Mouse (Mus musculus): ENCODE measurements around the gene Man2a2.

DNA sequence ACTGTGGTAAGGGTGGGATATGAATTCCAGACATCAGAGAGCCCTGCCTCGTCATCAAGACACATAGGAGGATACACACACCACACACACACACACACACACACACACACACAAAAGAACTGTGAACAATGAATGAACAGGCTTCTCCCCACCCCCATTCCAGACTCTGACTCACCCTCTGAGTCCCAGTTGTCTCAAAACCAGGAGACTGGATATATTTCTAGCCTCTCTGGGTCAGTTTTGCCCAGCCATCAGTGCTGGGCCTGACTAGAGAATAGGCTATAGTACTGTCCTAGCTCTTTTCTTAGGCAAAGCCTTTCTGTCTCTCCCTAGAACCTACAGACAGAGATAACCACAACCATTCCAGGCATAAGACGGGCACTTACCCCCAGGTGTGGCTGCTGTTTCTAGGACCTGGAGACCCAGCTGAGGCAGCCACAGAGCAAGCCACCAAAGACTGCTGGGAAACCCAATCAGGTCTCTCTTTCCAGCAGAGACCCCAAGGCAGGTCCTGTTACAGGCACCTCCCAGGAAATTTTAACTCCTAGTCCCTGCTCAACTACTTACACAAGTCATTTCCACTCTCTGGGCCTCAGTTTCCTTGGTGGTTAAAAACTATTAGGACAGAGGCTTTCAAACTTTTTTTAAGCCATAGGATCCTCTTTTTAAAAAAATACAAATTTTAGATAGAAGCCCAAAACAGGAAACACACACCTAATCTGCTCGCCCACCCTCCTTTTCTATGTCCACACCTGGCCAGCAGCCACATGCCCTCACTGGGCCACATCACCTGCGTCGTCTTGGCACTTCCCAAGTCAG lies 30.1 kb upstream of the Man2a2 start:
- TF ChIP-seq POLR2A (IDR thresholded peaks at IDR 0.05; ENCODE audit: borderline replicate concordance, insufficient read depth, low read length) (no peak), CTCF (IDR thresholded peaks at IDR 0.05; ENCODE audit: borderline replicate concordance, insufficient read depth, low read depth, low read length) (no peak)

Measured in cerebellum, adult 2 months (tissue).